Mouse (Mus musculus) adrenal gland, postnatal 36 days (tissue): ENCODE results near the gene AA986860. TPM values are rescaled to one million over a fixed set of nuclear protein-coding genes. Genes with fewer than 3 reads are reported as not detected.

Experiments used
- DNase-seq, 2 experiments: peaks; one replicate each; pipeline ENCODE4 v3.0.0; 2021; ENCODE audit warnings: mixed read lengths in 1 of 2
- total RNA-seq, 2 experiments: library from RNA; stranded (reverse); gene quantifications; 2 replicates each; pipeline ENCODE4 v1.2.3; 2021

AA986860 gene
- total RNA-seq, 2 experiments from 2014 or later = 2.7 to 13.1 TPM

- no peak for DNase-seq
Observed at GRCm38 (mm10) chr1:130775691-130776331, 44.0 kb downstream of the AA986860 start.

DNA sequence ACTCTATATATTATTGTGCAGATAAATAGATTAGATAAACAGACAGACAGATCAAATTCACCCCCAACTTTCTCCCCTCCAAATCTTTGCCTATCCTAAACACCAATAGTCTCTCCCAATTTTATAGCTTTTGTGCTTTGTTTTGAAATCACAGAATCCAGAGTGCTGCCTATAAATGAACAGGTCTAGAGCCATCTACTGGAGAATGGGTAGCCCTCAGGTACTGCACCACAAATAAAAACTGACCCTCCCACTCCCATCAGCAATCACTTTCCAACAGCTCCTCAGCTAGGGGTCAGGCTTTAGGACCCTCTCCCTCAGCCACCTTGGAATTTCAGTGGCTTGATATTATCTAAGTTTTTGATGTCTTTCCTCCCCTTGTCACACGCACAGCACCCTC, 44.9 kb downstream of the AA986860 start:
- no peak for DNase-seq

- no peak for DNase-seq
Observed at GRCm38 (mm10) chr1:130779867-130780266, 48.1 kb downstream of the AA986860 start.

DNA sequence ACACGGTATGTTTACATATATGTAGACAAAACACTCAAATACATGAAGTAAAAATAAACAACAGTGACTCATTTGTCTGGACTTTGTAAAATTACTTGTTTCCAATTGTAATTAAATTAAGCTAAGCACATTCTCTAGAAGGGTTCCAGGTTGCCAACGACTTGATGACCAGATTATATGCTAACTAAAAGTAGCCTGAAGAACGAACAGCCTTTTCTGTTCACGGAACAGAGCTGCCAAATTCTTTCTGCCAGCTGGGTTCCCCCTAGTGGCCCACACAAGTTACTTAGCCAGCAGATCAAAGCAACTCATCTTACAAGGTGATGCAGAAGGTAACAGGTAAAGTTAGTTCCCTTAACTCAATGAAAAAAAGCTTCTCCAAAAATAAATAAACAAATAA, 52.3 kb downstream of the AA986860 start:
- DNase-seq = peak; percentile 30 to 54

DNA sequence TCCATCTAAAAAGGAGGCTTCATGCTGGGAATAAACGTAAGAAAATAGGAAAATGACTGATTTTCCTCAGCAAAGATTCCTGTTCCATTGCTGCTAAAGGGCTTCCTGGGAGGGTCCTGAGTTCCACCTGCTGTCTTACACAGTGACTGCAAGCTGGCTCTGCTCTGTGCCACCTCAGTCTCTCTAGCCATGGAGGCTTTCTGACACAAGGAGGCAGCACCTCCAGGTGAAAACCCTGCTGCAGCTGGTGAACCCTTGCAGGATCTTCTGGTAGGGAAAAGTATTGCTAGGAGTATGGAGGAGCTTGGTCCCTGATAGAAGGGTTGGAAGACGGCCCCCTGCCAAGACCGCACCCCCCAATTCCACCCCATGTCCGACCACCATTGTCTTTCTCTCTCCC, 55.2 kb downstream of the AA986860 start:
- DNase-seq = no peak

- no peak for DNase-seq
Observed at GRCm38 (mm10) chr1:130789512-130790451, 58.0 kb downstream of the AA986860 start.

Other genes starting within 250 kb of the AA986860 start
- not detected for gene Zp3r, start 102.4 kb upstream of the AA986860 start, total RNA-seq
- gene C4bp, start 70.3 kb upstream of the AA986860 start, total RNA-seq = under 1 TPM in 1 of 2 experiments, not detected in 1; 0.46 TPM
- not detected for gene Gm29427, start 16.2 kb upstream of the AA986860 start, total RNA-seq
- 10 to 100 TPM in 1 of 2 experiments, 1 to 10 TPM in 1; 7.7 to 18.8 TPM for gene Yod1, start 14.6 kb upstream of the AA986860 start, total RNA-seq
- 10 to 100 TPM; 27.2 to 48.8 TPM for gene Pfkfb2, start 2.7 kb upstream of the AA986860 start, total RNA-seq
- not detected for gene Fcamr, start 68.9 kb downstream of the AA986860 start, total RNA-seq
- gene Pigr, start 94.7 kb downstream of the AA986860 start, total RNA-seq = under 1 TPM; 0.16 to 0.20 TPM
- gene Fcmr, start 133.7 kb downstream of the AA986860 start, total RNA-seq = not detected
- not detected for gene Il24, start 155.5 kb downstream of the AA986860 start, total RNA-seq
- gene Il20, start 179.5 kb downstream of the AA986860 start, total RNA-seq = not detected
- not detected for gene Il19, start 208.1 kb downstream of the AA986860 start, total RNA-seq